Mouse (Mus musculus): ENCODE data around the gene Gpc5.

DNA sequence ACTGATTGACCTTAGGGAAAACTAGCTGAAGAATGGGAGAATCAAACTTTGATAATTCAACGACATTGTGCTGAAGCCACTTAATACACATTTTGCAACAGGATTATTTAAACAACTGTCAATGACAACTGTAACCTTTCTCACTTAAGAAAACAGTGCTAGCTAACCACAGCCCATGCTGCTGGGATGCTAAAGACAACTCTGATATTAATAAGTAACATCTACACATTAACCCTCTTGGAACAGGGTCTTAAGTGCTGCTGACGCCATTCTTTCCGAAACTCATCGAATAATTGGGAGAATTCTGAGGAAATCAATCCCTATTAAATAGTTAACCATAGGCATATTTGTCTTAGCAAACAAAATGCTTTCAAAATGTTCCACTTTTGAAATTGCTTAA is 39.6 kb upstream of the Gpc5 start:
- TF ChIP-seq CTCF (conservative IDR thresholded peaks at IDR 0.05 in 1 of 2, IDR thresholded peaks at IDR 0.05 in 1 of 2; ENCODE audit: low read depth in 2 of 2, low read length in 2 of 2) (no peak), KAT2A (IDR thresholded peaks at IDR 0.05; ENCODE audit: insufficient replicate concordance, low read length) (no peak), USF2 (conservative IDR thresholded peaks at IDR 0.05; ENCODE audit: low read depth, low read length) (no peak), NRF1 (IDR thresholded peaks at IDR 0.05; ENCODE audit: low read depth, low read length) (no peak), ZNF384 (IDR thresholded peaks at IDR 0.05; ENCODE audit: low read depth, low read length) (no peak), TCF12 (IDR thresholded peaks at IDR 0.05; ENCODE audit: low read depth, low read length) (no peak), IRF4 (IDR thresholded peaks at IDR 0.05; ENCODE audit: low read depth, low read length) (no peak), MEF2A (IDR thresholded peaks at IDR 0.05; ENCODE audit: borderline replicate concordance, low read depth, low read length) (no peak), POLR2A (IDR thresholded peaks at IDR 0.05; ENCODE audit: low read depth, low read length) (no peak), GABPA (IDR thresholded peaks at IDR 0.05; ENCODE audit: insufficient replicate concordance, low read depth, low read length) (no peak), RAD21 (IDR thresholded peaks at IDR 0.05; ENCODE audit: low read depth, low read length) (no peak), CHD1 (IDR thresholded peaks at IDR 0.05; ENCODE audit: low read depth, low read length) (no peak), SMC3 (IDR thresholded peaks at IDR 0.05; ENCODE audit: low read depth, low read length) (no peak)

All from CH12.LX (cell line).